8 mouse cellular contexts compared by ENCODE assay signal in genomic region chr11:29525988-29526794, GRCm38 (mm10). TPM values are rescaled to one million over a fixed set of nuclear protein-coding genes. Genes with fewer than 3 reads are reported as not detected.
DNase-seq lines count a peak whose midpoint lies in the region; ATAC-seq and TF ChIP-seq lines count a peak whose summit lies in the region.

Mtif2 (plus strand) TSS chr11:29526408.

- H3K4me1 ChIP-seq in forebrain, embryonic 15.5 days, result peaks cover 23% of the 10 kb centered on the region
- peaks cover 3% of the 10 kb centered on the region for H3K4me1 ChIP-seq in liver, embryonic 16.5 days (ENCODE audit: control insufficient read depth, low read depth, low read length)
- peaks cover 4% of the 10 kb centered on the region; the same call in 1 of the 2 replicates for H3K4me1 ChIP-seq in neural tube, embryonic 12.5 days
- H3K4me1 ChIP-seq in stomach, postnatal 0 days (replicated peaks; ENCODE audit: control insufficient read depth, insufficient read depth), result no peaks in the 10 kb centered on the region; the same call in 1 of the 2 replicates

- H3K9ac ChIP-seq in forebrain, embryonic 15.5 days (replicated peaks), result peak within 1 kb of the TSS; percentile 83
- peak within 1 kb of the TSS; percentile 77 for H3K9ac ChIP-seq in liver, embryonic 16.5 days (ENCODE audit: low read depth, low read length)
- H3K9ac ChIP-seq in neural tube, embryonic 12.5 days, result peak within 1 kb of the TSS; percentile 75
- H3K9ac ChIP-seq in stomach, postnatal 0 days (ENCODE audit: low read length), result peak within 1 kb of the TSS; percentile 80

- H3K27ac ChIP-seq in forebrain, embryonic 15.5 days (replicated peaks), result peak within 1 kb of the TSS; percentile 71
- H3K27ac ChIP-seq in liver, embryonic 16.5 days (ENCODE audit: low read length), result peak within 1 kb of the TSS; percentile 83
- H3K27ac ChIP-seq in neural tube, embryonic 12.5 days, result peak within 1 kb of the TSS; percentile 38; the same call in 1 of the 2 replicates
- peak within 1 kb of the TSS; percentile 89 for H3K27ac ChIP-seq in stomach, postnatal 0 days (replicated peaks)

- peaks cover 10% of the 10 kb centered on the region; the same call in 1 of the 2 replicates for H3K36me3 ChIP-seq in forebrain, embryonic 15.5 days
- H3K36me3 ChIP-seq in liver, embryonic 16.5 days (ENCODE audit: control insufficient read depth, insufficient read depth), result peaks cover 3% of the 10 kb centered on the region; the same call in 1 of the 2 replicates
- H3K36me3 ChIP-seq in neural tube, embryonic 12.5 days, result peaks cover 7% of the 10 kb centered on the region
- H3K36me3 ChIP-seq in stomach, postnatal 0 days (ENCODE audit: control insufficient read depth, insufficient read depth, low read length), result no peaks in the 10 kb centered on the region

- 2% methylated on average over 47 of the region's 47 CpGs for WGBS in forebrain, embryonic 15.5 days
- WGBS in large intestine, adult 2 months, result 2% methylated on average over 47 of the region's 47 CpGs
- WGBS in liver, embryonic 16.5 days (ENCODE audit: insufficient replicate concordance), result under 1% methylated on average over 47 of the region's 47 CpGs
- 4% methylated on average over 47 of the region's 47 CpGs for WGBS in neural tube, embryonic 12.5 days
- WGBS in stomach, postnatal 0 days, result 3% methylated on average over 47 of the region's 47 CpGs

- intact Hi-C loops in heart, postnatal 14 days (cut with DNase I), result loop anchor here (2.0 kb wide), 1 partner anchor 21 kb away; the partner anchor contains the start of gene Clhc1

- H3K27me3 ChIP-seq in forebrain, embryonic 15.5 days, result no peaks in the 10 kb centered on the region
- no peaks in the 10 kb centered on the region for H3K27me3 ChIP-seq in liver, embryonic 16.5 days (ENCODE audit: control insufficient read depth, insufficient read depth, low read depth, low read length)
- no peaks in the 10 kb centered on the region for H3K27me3 ChIP-seq in neural tube, embryonic 12.5 days (replicated peaks)
- no peaks in the 10 kb centered on the region for H3K27me3 ChIP-seq in stomach, postnatal 0 days (ENCODE audit: control insufficient read depth, insufficient read depth, low read length)

- DNase-seq in ES-CJ7 (ENCODE audit: low read depth, low spot score), result peak; percentile 92
- peak; percentile 74 for DNase-seq in cerebellum, adult 11-12 months
- DNase-seq in heart, postnatal 14 days, result peak; percentile 75 to 83
- peak; percentile 53 for DNase-seq in large intestine, adult 2 months (ENCODE audit: low read depth, low spot score)
- peak; percentile 86 for DNase-seq in stomach, postnatal 0 days (ENCODE audit: low spot score)

- peak within 1 kb of the TSS; percentile 53 for H3K4me3 ChIP-seq in forebrain, embryonic 15.5 days
- H3K4me3 ChIP-seq in liver, embryonic 16.5 days (ENCODE audit: low read depth, low read length), result peak within 1 kb of the TSS; percentile 76
- H3K4me3 ChIP-seq in neural tube, embryonic 12.5 days, result peak within 1 kb of the TSS; percentile 72
- H3K4me3 ChIP-seq in stomach, postnatal 0 days (ENCODE audit: low read depth, low read length), result peak within 1 kb of the TSS; percentile 71

- peak within 1 kb of the TSS; percentile 77 for H3K4me2 ChIP-seq in forebrain, embryonic 15.5 days (replicated peaks)
- H3K4me2 ChIP-seq in liver, embryonic 16.5 days (ENCODE audit: low read depth, low read length), result peak within 1 kb of the TSS; percentile 76
- peak within 1 kb of the TSS; percentile 65 for H3K4me2 ChIP-seq in neural tube, embryonic 12.5 days (replicated peaks)
- peak within 1 kb of the TSS; percentile 73 for H3K4me2 ChIP-seq in stomach, postnatal 0 days (replicated peaks; ENCODE audit: low read depth)

- TF ChIP-seq EP300 in stomach, postnatal 0 days (optimal IDR thresholded peaks at IDR 0.05), result peak; percentile 57

- H3K9me3 ChIP-seq in forebrain, embryonic 15.5 days, result no peaks in the 10 kb centered on the region
- H3K9me3 ChIP-seq in liver, embryonic 16.5 days (replicated peaks; ENCODE audit: control insufficient read depth, low read length), result no peaks in the 10 kb centered on the region
- no peaks in the 10 kb centered on the region for H3K9me3 ChIP-seq in neural tube, embryonic 12.5 days
- no peaks in the 10 kb centered on the region for H3K9me3 ChIP-seq in stomach, postnatal 0 days (ENCODE audit: control insufficient read depth, low read length)

- peak; percentile 98 for ATAC-seq in forebrain, embryonic 15.5 days (replicated peaks)
- ATAC-seq in liver, embryonic 16.5 days (ENCODE audit: low read depth), result peak; percentile 97
- peak; percentile 98 for ATAC-seq in neural tube, embryonic 12.5 days (ENCODE audit: low FRiP score, low read depth)
- ATAC-seq in stomach, postnatal 0 days (ENCODE audit: low FRiP score, low TSS enrichment), result peak; percentile 99

- TF ChIP-seq CTCF in stomach, postnatal 0 days (IDR thresholded peaks at IDR 0.05; ENCODE audit: low read depth), result peak; percentile 21; the same call in 1 of the 2 replicates

RNA-seq across cellular contexts. Expression of gene Mtif2, which starts in this region (rescaled TPM):
- 60.0 and 62.4 TPM in 2 replicates for polyA plus RNA-seq in forebrain, embryonic 15.5 days (2015; fragmentation: Nextera tagmentation; extraction: Ambion mirVana)
- total RNA-seq in heart, postnatal 14 days (2021), result 10 to 100 TPM; 60.5 to 62.2 TPM
- polyA plus RNA-seq in large intestine, adult 2 months (2012; rRNA removed), result 5.9 and 8.2 TPM in 2 replicates
- 20.4 and 20.6 TPM in 2 replicates for polyA plus RNA-seq in liver, embryonic 16.5 days (2015; fragmentation: Nextera tagmentation; extraction: Ambion mirVana)
- 49.2 and 53.1 TPM in 2 replicates for polyA plus RNA-seq in neural tube, embryonic 12.5 days (2016; fragmentation: Nextera tagmentation; extraction: Ambion mirVana)
- polyA plus RNA-seq in stomach, postnatal 0 days (2015; fragmentation: Nextera tagmentation; extraction: Ambion mirVana), result 20.3 and 24.9 TPM in 2 replicates

Comparison
In these comparisons a context has a peak if more than half of its experiments do, and no peak if none do; other contexts are left out.
1. Peak in every context shown above with its lines: DNase-seq, ATAC-seq, H3K4me3 ChIP-seq and H3K27ac ChIP-seq.
2. H3K27ac ChIP-seq: peak in every context shown above with its lines; median percentile 89 in stomach, postnatal 0 days; 83 in liver, embryonic 16.5 days; 71 in forebrain, embryonic 15.5 days; 38 in neural tube, embryonic 12.5 days.